Mouse (Mus musculus): Measurements from ENCODE around the gene Nob1.

GRCm38 (mm10) chr8:107435421-107435961 is 10.6 kb upstream of the Nob1 start:
- no peak for TF ChIP-seq CTCF (IDR thresholded peaks at IDR 0.05; ENCODE audit: borderline replicate concordance, insufficient read depth, low read depth, low read length)
- TF ChIP-seq POLR2A (IDR thresholded peaks at IDR 0.05; ENCODE audit: borderline replicate concordance, insufficient read depth, low read length) = no peak
